Mouse (Mus musculus) neural tube, embryonic 12.5 days (tissue): ENCODE measurements at regions not wholly inside any gene's neighbourhood (a gene's known extent, or its start where the extent isn't known, plus 50 kb on each side); places are given as distances from the start of the nearest gene placed in this dataset.

Experiments
- ATAC-seq: fragments of 200-750 bp; cut with Nextera tagmentation; 2 replicates; pipeline ENCODE4 v1.8.0; 2017; ENCODE audit warnings: low read depth, mild to moderate bottlenecking, moderate TSS enrichment, moderate library complexity; ENCODE audit not compliant: low FRiP score
- H3K27ac ChIP-seq: fragments of 300-500 bp; sonication (generic); 2 replicates; pipeline ENCODE4 v1.5.1; 2016
- H3K27me3 ChIP-seq: fragments of 300-500 bp; sonication (generic); replicated peaks from 2 replicates; pipeline ENCODE4 v1.6.1; 2016; ENCODE audit warnings: mild to moderate bottlenecking
- H3K36me3 ChIP-seq: fragments of 300-500 bp; sonication (generic); 2 replicates; pipeline ENCODE4 v1.6.1; 2016; ENCODE audit warnings: mild to moderate bottlenecking
- H3K4me1 ChIP-seq: fragments of 300-500 bp; sonication (generic); 2 replicates; pipeline ENCODE4 v1.6.1; 2016
- H3K4me2 ChIP-seq: fragments of 300-500 bp; sonication (generic); replicated peaks from 2 replicates; pipeline ENCODE4 v1.6.1; 2016; ENCODE audit warnings: mild to moderate bottlenecking
- H3K4me3 ChIP-seq: fragments of 300-500 bp; sonication (generic); 2 replicates; pipeline ENCODE4 v1.5.1; 2016
- H3K9ac ChIP-seq: fragments of 300-500 bp; sonication (generic); 2 replicates; pipeline ENCODE4 v1.6.1; 2016; ENCODE audit warnings: mild to moderate bottlenecking
- H3K9me3 ChIP-seq: fragments of 300-500 bp; sonication (generic); 2 replicates; pipeline ENCODE4 v1.6.1; 2016; ENCODE audit warnings: mild to moderate bottlenecking
- WGBS: fragments of 180-500 bp; shearing (Covaris S2); methylation state at CpG from one replicate; pipeline ENCODE4 v1.1.7; 2016; 5-methylcytosine and 5-hydroxymethylcytosine counted together

DNA sequence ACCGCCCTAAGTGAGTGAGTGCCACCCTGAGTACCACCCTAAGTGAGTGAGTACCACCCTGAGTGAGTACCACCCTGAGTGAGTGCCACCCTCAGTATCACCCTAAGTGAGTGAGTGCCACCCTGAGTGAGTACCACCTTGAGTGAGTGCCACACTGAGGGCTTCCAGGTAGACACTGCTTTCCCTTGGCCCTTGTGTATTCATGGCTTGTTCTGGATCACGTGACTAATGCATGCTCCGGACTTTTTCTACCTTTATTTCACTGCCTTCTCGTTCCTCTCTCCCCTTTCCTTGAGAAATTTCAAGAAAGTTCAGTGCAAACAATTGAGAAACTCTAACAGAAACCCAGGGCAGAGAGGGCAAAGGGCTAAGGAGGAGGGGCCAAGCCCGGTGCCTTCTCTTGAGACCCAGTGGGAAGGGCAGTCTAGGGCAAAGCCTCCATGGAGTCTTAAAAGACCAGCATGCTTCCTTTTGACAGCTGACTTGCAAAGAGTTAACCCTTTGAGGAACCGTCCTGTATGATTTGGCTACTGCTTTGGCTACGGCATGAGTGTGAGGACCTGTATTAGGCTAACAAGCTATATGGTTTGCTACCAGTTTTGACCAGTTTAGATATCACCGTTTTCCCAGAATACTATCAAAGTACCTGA, 787.1 kb upstream of the Car8 start:
- Histone ChIP-seq H3K4me3 (no peak overlapping the region), H3K4me2 (no peak overlapping the region), H3K4me1 (peaks cover 27% of the 10 kb centered on the region), H3K27me3 (no peaks in the 10 kb centered on the region), H3K36me3 (no peaks in the 10 kb centered on the region), H3K9ac (no peak overlapping the region), H3K27ac (no peak overlapping the region), H3K9me3 (no peaks in the 10 kb centered on the region)
- ATAC-seq, result no peak
- 53% methylated on average over 8 of the region's 8 CpGs for WGBS

DNA sequence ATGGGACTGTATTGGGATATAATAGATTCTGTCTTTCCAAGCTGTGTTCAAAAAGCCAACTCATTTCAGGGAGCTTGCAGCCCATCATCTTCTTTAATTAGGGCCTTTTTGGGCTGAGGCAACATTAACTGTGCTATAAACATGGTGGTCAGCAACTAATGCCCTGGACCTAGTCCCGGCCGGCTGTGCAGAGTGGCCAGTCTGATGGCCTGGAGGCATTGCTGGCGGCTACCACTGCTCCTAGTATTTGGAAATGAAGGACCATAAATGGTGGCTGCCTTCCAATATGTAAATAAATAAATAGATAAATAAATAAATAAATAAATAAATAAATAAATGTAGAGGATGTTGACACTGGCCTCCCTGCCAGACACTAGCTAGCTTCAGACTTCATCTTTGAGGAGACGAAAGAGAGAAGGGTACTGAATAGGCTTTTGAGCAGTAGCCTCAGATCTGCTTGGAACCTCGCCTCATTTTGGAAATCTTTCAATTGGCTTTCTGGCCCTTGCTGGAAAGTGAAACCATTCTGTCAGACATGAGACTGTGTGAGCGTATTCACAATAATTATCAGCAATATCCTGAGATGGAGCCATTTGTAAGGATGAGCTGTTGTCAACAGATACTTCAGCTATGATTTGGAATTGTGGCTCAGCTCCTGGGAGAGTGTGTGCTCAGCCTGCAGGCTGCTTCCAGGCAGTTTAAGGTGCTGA, 785.5 kb upstream of the Car8 start:
- Histone ChIP-seq H3K36me3 (no peaks in the 10 kb centered on the region), H3K27ac (no peak overlapping the region), H3K9me3 (no peaks in the 10 kb centered on the region), H3K4me3 (no peak overlapping the region), H3K4me2 (no peak overlapping the region), H3K27me3 (no peaks in the 10 kb centered on the region), H3K4me1 (peaks cover 33% of the 10 kb centered on the region), H3K9ac (no peak overlapping the region)
- ATAC-seq, result no peak
- WGBS, result 85% methylated on average over 6 of the region's 6 CpGs

DNA sequence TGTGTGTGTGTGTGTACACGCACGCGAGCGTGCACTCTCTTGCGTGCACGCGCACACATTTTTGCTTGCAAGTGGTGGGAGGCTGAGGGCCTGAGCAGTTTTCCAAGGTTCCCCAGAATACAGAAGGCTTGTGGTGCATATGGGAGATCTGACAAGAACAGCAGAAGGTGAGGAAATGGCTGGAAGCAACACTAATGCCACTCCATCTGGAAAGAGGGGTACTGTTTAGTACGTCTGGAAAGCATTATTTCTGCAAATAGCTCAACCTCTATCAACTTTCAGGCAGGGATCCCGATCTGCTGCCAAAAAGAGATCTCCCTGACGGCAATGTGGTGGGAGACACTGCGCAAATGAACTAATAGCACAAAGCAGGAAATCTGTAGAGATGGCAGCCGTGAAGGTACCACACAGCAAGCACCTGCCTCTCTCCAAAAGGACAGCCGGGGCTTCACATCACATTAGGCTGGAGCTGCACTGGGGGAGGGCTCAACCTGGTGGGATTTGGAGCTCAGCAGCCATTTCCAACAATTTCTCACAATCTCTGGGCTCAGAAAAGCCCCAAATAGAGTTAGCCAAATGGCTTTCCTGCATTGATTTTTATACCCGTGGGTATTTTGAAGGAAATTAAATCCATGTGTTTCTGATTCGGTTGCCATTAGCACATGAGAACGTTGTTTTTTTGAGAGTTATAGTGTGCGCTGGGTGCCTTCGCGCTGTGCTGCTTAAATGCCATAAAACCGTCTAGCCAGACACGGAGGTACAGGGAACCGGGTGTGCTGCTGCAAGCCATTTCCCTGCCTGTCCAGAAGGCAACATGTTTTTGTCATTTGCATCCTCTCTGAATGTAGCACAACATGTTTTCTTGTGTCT, 780.6 kb upstream of the Car8 start:
- Histone ChIP-seq H3K36me3 (no peaks in the 10 kb centered on the region), H3K27ac (no peak overlapping the region), H3K4me3 (no peak overlapping the region), H3K27me3 (no peaks in the 10 kb centered on the region), H3K4me2 (no peak overlapping the region), H3K9me3 (no peaks in the 10 kb centered on the region), H3K9ac (no peak overlapping the region), H3K4me1 (peaks cover 25% of the 10 kb centered on the region)
- 64% methylated on average over 22 of the region's 22 CpGs for WGBS
- no peak for ATAC-seq

DNA sequence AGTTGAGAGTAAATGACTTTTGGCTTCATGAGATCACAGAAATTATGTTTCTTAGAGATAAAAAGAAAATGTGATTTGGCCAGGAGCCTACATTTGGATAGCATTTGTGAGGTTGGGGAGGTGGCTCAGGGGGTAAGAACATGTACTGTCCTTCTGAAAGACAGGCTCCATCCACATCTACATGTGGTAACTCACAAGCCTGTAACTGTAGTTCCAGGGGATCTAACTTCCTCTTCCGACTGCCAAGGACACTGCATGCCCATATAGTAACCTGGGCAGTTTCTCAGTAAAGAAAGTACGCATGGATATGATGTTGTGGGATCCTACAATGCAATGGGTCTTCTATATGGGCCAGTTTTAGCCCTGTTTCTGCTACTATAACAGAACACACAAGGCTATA, 779.4 kb upstream of the Car8 start:
- Histone ChIP-seq H3K4me3 (no peak overlapping the region), H3K9ac (no peak overlapping the region), H3K27me3 (no peaks in the 10 kb centered on the region), H3K36me3 (no peaks in the 10 kb centered on the region), H3K4me2 (no peak overlapping the region), H3K27ac (no peak overlapping the region), H3K9me3 (no peaks in the 10 kb centered on the region), H3K4me1 (peaks cover 25% of the 10 kb centered on the region)
- ATAC-seq, result no peak
- 92% methylated on average over 2 of the region's 2 CpGs for WGBS

DNA sequence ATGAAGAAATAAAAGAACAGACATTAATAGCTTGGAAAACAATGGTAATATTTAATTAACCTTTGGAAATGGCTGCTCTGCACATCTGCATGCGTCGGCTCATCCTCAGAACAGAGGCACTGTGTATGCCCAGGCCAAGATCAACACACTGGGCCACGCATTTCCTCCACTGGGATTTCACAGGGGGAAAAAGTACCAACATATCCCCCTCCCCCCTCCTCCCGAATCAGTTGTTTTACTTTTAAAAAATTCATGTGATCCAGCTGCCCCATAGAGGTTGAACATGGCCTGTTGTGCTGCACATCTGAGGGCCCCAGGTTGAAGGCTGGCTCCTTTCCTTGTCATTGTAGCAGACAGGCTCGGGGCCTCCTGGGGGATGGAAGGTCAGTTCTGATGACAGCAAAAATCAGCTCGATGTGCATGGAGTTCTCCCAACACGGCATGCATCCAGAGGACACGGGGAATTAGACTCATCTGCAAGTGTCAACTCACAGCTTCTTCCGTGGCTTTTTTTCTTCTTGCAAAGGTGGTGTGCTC, 777.7 kb upstream of the Car8 start:
- H3K4me2 ChIP-seq, result no peak overlapping the region
- no peak overlapping the region for H3K4me3 ChIP-seq
- H3K36me3 ChIP-seq, result no peaks in the 10 kb centered on the region
- no peak for ATAC-seq
- H3K27ac ChIP-seq, result no peak overlapping the region
- 53% methylated on average over 9 of the region's 9 CpGs for WGBS
- H3K9me3 ChIP-seq, result no peaks in the 10 kb centered on the region
- H3K9ac ChIP-seq, result no peak overlapping the region
- H3K4me1 ChIP-seq, result peaks cover 36% of the 10 kb centered on the region
- H3K27me3 ChIP-seq, result no peaks in the 10 kb centered on the region

DNA sequence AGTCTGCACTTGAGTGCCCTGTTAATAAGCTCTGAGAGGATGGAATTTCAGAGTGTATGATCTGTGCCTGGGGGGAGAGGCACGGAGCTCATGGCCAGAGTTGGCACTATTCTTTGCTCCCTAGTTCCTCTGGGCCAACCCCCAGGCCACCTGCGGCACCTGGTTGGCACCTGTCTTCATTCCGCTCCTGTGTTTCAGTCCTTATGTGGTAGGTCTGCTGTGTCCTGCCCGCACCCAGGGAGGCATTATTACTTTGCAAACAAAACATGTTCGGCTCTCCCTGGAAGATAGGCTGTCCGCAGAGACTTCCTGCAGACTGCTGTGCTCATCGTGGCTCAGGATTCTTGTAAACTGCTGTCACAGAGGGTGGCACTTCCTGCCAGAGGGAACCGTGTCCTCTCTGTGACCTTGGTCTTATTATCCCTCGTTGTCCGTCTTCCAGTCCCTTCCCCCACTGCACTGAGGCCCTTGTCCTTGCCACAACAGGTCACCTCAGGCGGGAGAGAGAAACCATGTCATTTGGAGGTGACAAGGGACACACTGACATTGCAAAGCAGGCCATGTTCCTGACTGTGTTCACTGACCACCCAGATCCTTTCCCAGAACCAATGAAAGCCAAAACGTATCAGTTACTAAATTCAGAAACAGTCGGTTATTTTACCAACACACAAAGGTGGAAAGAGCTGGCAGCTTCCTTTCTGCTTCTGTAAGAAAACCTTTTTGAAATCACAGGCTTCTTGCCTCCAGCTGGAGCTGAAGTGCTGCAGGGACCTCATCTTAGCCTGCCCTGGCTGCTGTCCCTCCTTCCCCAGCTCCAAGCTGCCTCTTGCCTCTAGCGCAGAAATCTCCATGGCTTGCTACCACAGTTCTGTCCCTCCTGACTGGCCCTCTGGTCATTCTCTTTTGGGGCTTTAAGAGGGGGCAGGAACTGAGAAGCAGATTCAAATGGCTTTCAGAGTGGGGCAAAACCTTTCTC, 777.0 kb upstream of the Car8 start:
- Histone ChIP-seq H3K4me3 (no peak overlapping the region), H3K9ac (no peak overlapping the region), H3K36me3 (no peaks in the 10 kb centered on the region), H3K27me3 (no peaks in the 10 kb centered on the region), H3K9me3 (no peaks in the 10 kb centered on the region), H3K4me2 (peak overlapping the region; percentile 30), H3K4me1 (peaks cover 44% of the 10 kb centered on the region), H3K27ac (no peak overlapping the region)
- 14% methylated on average over 14 of the region's 14 CpGs for WGBS
- ATAC-seq, result peak; percentile 43

DNA sequence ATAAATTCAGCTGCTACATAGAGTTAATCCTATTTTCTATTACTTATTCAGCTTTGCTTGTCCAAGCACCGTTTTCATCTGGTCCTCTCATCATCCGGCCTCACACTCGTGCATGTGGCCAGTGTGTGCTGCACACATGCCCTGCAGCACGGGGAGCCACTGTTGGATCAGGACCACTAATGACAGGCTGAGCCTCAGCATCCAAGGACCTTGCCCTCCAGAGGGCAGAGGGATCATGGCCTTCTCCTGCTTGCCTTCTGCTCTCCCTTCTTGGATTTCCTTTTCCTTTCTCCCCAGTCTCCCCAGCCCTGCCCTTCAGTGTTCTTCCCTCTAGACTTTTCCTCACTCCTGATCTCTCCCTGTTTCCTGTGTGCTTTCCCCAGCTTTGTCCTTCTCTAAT, 776.1 kb upstream of the Car8 start:
- no peak overlapping the region for H3K27ac ChIP-seq
- H3K4me1 ChIP-seq, result peaks cover 52% of the 10 kb centered on the region
- H3K4me3 ChIP-seq, result no peak overlapping the region
- H3K9me3 ChIP-seq, result no peaks in the 10 kb centered on the region
- WGBS, result 49% methylated on average over 4 of the region's 4 CpGs
- no peaks in the 10 kb centered on the region for H3K36me3 ChIP-seq
- H3K4me2 ChIP-seq, result no peak overlapping the region
- H3K27me3 ChIP-seq, result no peaks in the 10 kb centered on the region
- no peak for ATAC-seq
- no peak overlapping the region for H3K9ac ChIP-seq

DNA sequence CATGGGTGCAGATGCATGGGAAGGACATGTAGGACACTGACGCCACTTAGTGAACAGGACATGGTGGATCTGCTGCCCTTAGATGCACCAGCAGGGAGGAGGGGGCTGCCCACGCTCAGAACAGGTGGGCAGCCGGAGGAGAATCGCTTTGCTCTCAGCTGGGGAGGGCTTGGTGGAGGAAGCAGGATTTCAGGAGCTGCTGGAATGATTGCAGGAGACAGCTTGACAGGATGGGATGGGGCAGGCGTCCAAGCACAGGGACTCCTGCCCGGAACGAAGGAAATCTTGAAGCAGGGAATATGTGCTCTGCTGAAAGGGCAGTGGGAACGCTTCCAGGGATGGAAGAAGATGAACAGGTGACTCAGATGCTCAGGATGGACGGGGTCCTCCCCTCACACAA, 773.9 kb upstream of the Car8 start:
- Histone ChIP-seq H3K4me1 (peaks cover 51% of the 10 kb centered on the region), H3K4me2 (no peak overlapping the region), H3K4me3 (no peak overlapping the region), H3K9ac (no peak overlapping the region), H3K36me3 (no peaks in the 10 kb centered on the region), H3K27ac (no peak overlapping the region), H3K9me3 (no peaks in the 10 kb centered on the region), H3K27me3 (no peaks in the 10 kb centered on the region)
- WGBS, result 72% methylated on average over 9 of the region's 9 CpGs
- ATAC-seq, result no peak

DNA sequence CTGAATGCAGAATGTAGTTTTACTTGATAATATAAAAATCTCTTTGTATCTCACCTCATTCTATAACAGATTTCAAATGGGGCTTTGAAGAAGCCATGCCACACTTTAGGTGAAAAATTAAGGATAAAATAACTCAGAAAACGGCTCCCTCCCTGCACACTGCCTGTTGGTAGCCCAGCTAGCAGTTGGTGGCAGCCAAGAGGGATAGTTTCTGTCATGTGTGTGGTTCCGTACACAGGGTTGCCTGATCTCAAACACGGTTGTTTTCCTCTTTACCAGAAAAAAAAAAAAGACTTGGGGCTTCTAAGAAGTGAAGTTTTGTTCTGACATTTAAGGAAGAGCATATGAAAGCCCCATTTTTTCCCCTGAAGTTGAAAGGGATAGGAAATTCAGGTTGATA, 773.1 kb upstream of the Car8 start:
- Histone ChIP-seq H3K27ac (no peak overlapping the region), H3K4me3 (no peak overlapping the region), H3K4me1 (peaks cover 50% of the 10 kb centered on the region), H3K36me3 (no peaks in the 10 kb centered on the region), H3K9ac (no peak overlapping the region), H3K27me3 (no peaks in the 10 kb centered on the region), H3K4me2 (no peak overlapping the region), H3K9me3 (no peaks in the 10 kb centered on the region)
- ATAC-seq, result no peak
- 55% methylated on average over 3 of the region's 3 CpGs for WGBS

DNA sequence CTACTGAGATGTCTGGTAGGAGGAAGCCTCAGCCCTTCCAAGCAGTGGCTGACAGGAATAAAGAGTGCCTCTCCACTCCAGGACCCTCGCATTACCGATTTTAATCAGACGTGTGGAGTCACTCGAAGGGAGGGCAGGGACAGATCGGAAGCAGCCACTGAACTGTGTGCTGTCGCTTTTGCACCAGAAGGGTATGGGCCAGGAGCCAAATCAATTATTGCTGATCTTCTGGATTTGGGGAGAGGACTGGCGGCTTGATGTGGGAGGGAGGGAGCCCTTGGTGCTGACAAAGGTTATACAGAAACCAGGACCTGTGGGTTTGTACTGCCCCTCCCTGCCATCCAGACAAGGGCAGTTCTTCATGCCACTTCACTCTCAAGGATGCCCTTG, 772.3 kb upstream of the Car8 start:
- H3K27me3 ChIP-seq, result no peaks in the 10 kb centered on the region
- no peaks in the 10 kb centered on the region for H3K9me3 ChIP-seq
- H3K9ac ChIP-seq, result no peak overlapping the region
- no peaks in the 10 kb centered on the region for H3K36me3 ChIP-seq
- WGBS, result 11% methylated on average over 7 of the region's 7 CpGs
- ATAC-seq, result peak; percentile 79
- H3K4me1 ChIP-seq, result peaks cover 47% of the 10 kb centered on the region
- H3K4me3 ChIP-seq, result no peak overlapping the region
- no peak overlapping the region for H3K27ac ChIP-seq
- peak overlapping the region; percentile 37 for H3K4me2 ChIP-seq

DNA sequence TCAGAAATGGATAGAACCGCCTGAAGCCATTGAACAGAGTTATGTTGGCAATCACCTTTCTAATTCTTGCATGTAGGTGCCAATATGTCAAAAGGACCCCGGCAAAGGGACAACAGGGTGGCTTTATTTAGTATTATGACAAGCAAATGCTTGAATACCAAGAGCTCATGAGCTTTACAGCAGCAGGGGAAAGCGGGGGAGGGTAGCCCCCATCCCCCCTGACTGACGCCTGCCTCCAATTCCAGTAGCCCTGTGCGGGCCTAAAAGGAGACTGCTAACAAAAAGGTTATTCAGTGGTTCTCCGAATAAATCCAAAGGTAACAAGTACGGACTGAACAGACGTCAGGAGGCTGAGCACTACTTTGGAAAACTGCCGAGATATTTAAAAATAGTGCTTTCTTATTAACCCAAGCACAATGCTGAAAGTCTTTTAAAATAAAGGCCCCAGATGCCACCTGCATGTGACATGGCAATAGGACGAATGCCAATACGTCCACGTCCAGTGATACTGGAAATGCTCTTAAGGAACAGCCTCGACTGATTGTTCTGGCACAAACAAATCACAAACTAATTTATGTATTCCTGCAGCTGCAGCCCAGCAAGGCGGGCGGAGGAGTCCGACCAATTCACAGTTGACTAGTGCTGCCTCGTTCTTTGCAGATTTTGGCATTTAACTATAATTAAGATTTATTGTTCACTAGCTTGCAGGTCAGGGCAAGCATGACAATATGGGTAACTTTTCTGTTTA, 771.7 kb upstream of the Car8 start:
- Histone ChIP-seq H3K27me3 (no peaks in the 10 kb centered on the region), H3K4me2 (peak overlapping the region; percentile 37), H3K4me1 (peaks cover 47% of the 10 kb centered on the region), H3K9ac (no peak overlapping the region), H3K4me3 (no peak overlapping the region), H3K36me3 (no peaks in the 10 kb centered on the region), H3K27ac (no peak overlapping the region), H3K9me3 (no peaks in the 10 kb centered on the region)
- ATAC-seq, result peak; percentile 69
- 25% methylated on average over 17 of the region's 17 CpGs for WGBS
